Mouse (Mus musculus): ENCODE measurements around the gene 9430097D07Rik. TPM values are rescaled to one million over a fixed set of nuclear protein-coding genes. Genes with fewer than 3 reads are reported as not detected.

9430097D07Rik gene
- polyA plus RNA-seq, 1 experiment from 2014 or later, result 0.14 TPM

- H3K9me3 ChIP-seq (ENCODE audit: control insufficient read depth), result no peaks in the 10 kb centered on the region
- no peak overlapping the region for H3K9ac ChIP-seq (ENCODE audit: low read depth, low read length)
- no peak overlapping the region for H3K4me2 ChIP-seq (replicated peaks; ENCODE audit: low read depth)
- no peak overlapping the region for H3K27ac ChIP-seq (ENCODE audit: low read depth, low read length)
- H3K4me1 ChIP-seq (replicated peaks; ENCODE audit: control insufficient read depth, insufficient read depth, low read length), result 0 out of 2 replicates have a peak, but pooled peaks cover 8% of the 10 kb centered on the region
- ATAC-seq, result no peak
- WGBS, result 97% methylated on average over 4 of the region's 4 CpGs
- no peak overlapping the region for H3K4me3 ChIP-seq (ENCODE audit: low read depth, low read length)
- H3K27me3 ChIP-seq (replicated peaks; ENCODE audit: control insufficient read depth, insufficient read depth, low read length), result no peaks in the 10 kb centered on the region
- peak; percentile 58 for TF ChIP-seq CTCF (IDR thresholded peaks at IDR 0.05; ENCODE audit: low read depth)
- peaks cover 6% of the 10 kb centered on the region; the same call in 1 of the 2 replicates for H3K36me3 ChIP-seq (ENCODE audit: control insufficient read depth, insufficient read depth)
Measured at GRCm38 (mm10) chr2:32617601-32618000, 42.1 kb upstream of the 9430097D07Rik start.

DNA sequence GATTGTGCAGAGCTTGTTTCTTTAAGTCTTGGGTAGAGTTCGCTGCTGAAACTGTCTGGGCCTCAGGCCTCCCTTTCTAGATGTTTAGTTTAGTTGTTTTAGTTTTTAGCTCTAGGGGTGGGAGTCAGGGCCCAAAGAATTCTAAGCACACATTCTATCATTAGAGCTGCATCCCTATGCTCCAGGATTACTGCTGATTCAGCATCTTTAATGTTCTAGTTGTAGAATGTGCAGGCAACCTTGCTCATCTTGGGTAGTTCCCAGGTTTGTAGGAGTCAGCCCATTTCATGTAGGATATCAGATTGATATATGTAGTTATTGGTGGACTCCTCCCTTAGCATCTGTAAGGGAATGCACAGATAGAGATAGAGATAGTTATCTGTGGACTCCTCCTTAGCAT, 41.6 kb upstream of the 9430097D07Rik start:
- H3K9me3 ChIP-seq (ENCODE audit: control insufficient read depth), result no peaks in the 10 kb centered on the region
- no peak overlapping the region for H3K27ac ChIP-seq (ENCODE audit: low read depth, low read length)
- 97% methylated on average over 1 of the region's 1 CpGs for WGBS
- ATAC-seq, result no peak
- no peak for TF ChIP-seq CTCF (IDR thresholded peaks at IDR 0.05; ENCODE audit: low read depth)
- no peak overlapping the region for H3K9ac ChIP-seq (ENCODE audit: low read depth, low read length)
- H3K4me1 ChIP-seq (replicated peaks; ENCODE audit: control insufficient read depth, insufficient read depth, low read length), result 0 out of 2 replicates have a peak, but pooled peaks cover 8% of the 10 kb centered on the region
- peaks cover 6% of the 10 kb centered on the region; the same call in 1 of the 2 replicates for H3K36me3 ChIP-seq (ENCODE audit: control insufficient read depth, insufficient read depth)
- no peaks in the 10 kb centered on the region for H3K27me3 ChIP-seq (replicated peaks; ENCODE audit: control insufficient read depth, insufficient read depth, low read length)
- H3K4me2 ChIP-seq (replicated peaks; ENCODE audit: low read depth), result no peak overlapping the region
- H3K4me3 ChIP-seq (ENCODE audit: low read depth, low read length), result no peak overlapping the region

DNA sequence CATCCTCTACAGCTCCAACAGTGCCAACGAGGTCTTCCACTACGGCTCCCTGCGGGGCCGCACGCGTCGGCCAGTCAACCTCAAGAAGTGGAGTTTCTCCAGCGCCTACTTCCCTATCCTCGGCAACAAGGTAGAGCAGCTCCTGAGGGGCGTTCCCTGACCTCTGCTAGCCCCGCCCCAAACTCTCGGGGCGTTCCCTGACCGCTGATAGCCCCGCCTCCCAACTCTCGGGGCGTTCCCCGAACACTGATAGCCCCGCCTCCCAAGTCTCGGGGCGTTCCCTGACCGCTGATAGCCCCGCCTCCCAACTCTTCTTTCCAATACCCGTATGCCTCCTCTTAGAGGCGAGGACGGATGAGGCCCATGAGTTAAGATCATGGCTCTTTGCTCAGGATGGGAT, 36.8 kb upstream of the 9430097D07Rik start:
- no peak overlapping the region for H3K4me3 ChIP-seq (ENCODE audit: low read depth, low read length)
- H3K27ac ChIP-seq (ENCODE audit: low read depth, low read length), result no peak overlapping the region
- H3K4me2 ChIP-seq (replicated peaks; ENCODE audit: low read depth), result no peak overlapping the region
- 66% methylated on average over 26 of the region's 26 CpGs for WGBS
- H3K4me1 ChIP-seq (replicated peaks; ENCODE audit: control insufficient read depth, insufficient read depth, low read length), result peaks cover 6% of the 10 kb centered on the region; the same call in 1 of the 2 replicates
- H3K36me3 ChIP-seq (ENCODE audit: control insufficient read depth, insufficient read depth), result no peaks in the 10 kb centered on the region
- no peak for TF ChIP-seq CTCF (IDR thresholded peaks at IDR 0.05; ENCODE audit: low read depth)
- peaks cover 7% of the 10 kb centered on the region; the same call in 1 of the 2 replicates for H3K27me3 ChIP-seq (replicated peaks; ENCODE audit: control insufficient read depth, insufficient read depth, low read length)
- ATAC-seq, result peak; percentile 31; the same call in 1 of the 2 replicates
- no peak overlapping the region for H3K9ac ChIP-seq (ENCODE audit: low read depth, low read length)
- no peaks in the 10 kb centered on the region for H3K9me3 ChIP-seq (ENCODE audit: control insufficient read depth)

DNA sequence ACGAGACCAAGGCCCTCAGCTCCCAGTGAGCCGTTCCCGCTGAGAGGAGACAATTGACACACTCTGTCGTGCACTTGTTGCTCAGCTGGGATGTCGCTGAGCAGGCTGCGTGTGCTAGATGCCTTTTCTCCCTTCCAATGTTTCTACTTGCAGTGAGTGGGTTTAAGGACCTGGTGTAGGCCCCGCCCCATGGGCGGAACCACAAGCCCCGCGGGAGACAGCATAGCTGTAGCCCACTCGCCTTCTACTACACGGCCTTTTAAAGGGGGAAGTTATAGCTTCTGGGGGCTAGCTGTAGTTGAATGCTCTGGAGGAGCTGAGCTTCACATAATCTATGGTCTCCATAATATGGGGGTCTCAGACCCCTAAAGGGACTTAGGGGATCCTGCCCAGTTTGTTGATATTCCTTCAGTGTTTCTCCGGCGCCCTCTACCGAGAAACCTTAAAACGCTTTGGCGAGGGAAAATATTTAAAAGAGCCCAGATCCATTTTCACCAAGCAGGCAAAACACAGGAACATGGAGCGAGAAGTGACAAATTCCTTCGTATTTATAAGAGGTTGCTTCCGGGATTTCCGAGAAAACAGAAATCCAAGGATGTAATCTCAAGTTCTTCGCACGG, 35.2 kb upstream of the 9430097D07Rik start:
- H3K4me1 ChIP-seq (replicated peaks; ENCODE audit: control insufficient read depth, insufficient read depth, low read length), result peaks cover 6% of the 10 kb centered on the region; the same call in 1 of the 2 replicates
- 0 out of 2 replicates have a peak overlapping the region, but pooled peaks have one; percentile 22 for H3K9ac ChIP-seq (ENCODE audit: low read depth, low read length)
- peak; percentile 67 for TF ChIP-seq CTCF (IDR thresholded peaks at IDR 0.05; ENCODE audit: low read depth)
- H3K4me3 ChIP-seq (ENCODE audit: low read depth, low read length), result peak overlapping the region; percentile 27
- H3K27ac ChIP-seq (ENCODE audit: low read depth, low read length), result no peak overlapping the region; the same call in 1 of the 2 replicates
- peak overlapping the region; percentile 64 for H3K4me2 ChIP-seq (replicated peaks; ENCODE audit: low read depth)
- H3K36me3 ChIP-seq (ENCODE audit: control insufficient read depth, insufficient read depth), result no peaks in the 10 kb centered on the region
- ATAC-seq, result no peak
- no peaks in the 10 kb centered on the region for H3K9me3 ChIP-seq (ENCODE audit: control insufficient read depth)
- H3K27me3 ChIP-seq (replicated peaks; ENCODE audit: control insufficient read depth, insufficient read depth, low read length), result peaks cover 7% of the 10 kb centered on the region; the same call in 1 of the 2 replicates
- WGBS, result 12% methylated on average over 23 of the region's 23 CpGs

DNA sequence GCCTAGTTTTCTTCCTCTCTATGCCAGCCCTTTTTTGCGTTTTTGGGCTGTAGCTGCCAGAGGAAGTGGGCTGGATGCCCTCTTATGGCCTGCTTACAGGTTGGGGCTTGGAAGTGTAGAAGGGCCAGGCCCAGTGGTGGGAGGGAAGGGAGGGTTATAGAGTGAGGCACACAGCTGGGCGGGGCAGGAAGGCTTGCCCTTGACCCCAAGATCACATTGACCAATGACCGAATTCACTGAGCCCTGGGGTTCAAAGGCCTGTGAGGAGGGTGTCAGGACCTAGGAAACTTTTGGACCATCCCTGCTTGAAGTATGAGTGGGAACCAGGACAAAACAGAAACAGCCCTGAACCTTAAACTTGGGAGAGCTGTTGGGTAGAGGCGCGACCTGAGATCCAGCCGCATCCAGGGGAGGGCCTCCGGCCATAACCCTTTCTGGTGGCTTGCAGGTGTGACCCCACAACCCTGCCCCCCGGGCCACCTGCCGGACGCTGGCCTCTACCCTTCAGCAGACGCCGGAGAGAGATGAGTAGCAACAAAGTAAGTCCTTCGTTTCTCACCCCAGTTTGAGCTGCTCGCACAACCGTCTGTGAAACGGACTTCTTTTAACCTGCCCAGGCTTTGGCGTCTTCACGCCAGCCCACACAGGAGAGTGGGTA, 33.4 kb upstream of the 9430097D07Rik start:
- no peak for ATAC-seq
- no peak for TF ChIP-seq CTCF (IDR thresholded peaks at IDR 0.05; ENCODE audit: low read depth)

DNA sequence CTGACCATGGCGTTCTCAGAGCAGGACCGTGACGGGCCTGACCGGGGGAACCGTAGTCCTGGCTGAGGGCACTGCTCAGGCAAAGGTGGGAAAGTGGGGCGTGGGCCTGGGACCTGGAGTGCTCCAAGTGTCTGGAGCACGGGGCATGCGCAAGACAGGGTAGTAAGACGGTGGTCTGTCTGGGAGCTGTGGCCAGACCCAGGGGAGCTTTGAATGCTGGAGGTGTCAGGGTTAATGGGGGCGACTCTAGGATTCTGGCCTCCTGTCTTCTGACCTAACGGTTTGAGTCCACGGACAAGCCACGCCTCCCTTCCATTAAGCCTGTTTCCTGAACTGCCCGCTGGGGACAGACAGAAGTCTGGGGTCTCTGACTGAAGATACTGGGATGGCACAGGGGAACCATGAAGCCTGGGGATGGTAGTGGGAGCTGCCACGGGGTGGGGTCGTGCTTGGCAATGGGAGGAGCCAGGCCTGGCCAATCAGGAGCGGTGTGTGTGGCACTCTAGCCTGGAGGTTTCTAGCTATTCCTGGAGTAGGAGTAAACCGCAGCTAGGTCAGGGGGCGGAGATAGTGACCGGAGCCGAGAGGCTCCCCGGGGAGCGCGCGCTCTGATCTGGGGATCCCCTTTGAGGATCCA, 32.8 kb upstream of the 9430097D07Rik start:
- H3K27me3 ChIP-seq (replicated peaks; ENCODE audit: control insufficient read depth, insufficient read depth, low read length), result peaks cover 7% of the 10 kb centered on the region; the same call in 1 of the 2 replicates
- WGBS, result 11% methylated on average over 25 of the region's 25 CpGs
- no peaks in the 10 kb centered on the region for H3K9me3 ChIP-seq (ENCODE audit: control insufficient read depth)
- TF ChIP-seq CTCF (IDR thresholded peaks at IDR 0.05; ENCODE audit: low read depth), result peak; percentile 21; the same call in 1 of the 2 replicates
- peaks cover 6% of the 10 kb centered on the region; the same call in 1 of the 2 replicates for H3K4me1 ChIP-seq (replicated peaks; ENCODE audit: control insufficient read depth, insufficient read depth, low read length)
- H3K9ac ChIP-seq (ENCODE audit: low read depth, low read length), result no peak overlapping the region
- H3K36me3 ChIP-seq (ENCODE audit: control insufficient read depth, insufficient read depth), result no peaks in the 10 kb centered on the region
- peak overlapping the region; percentile 90 for H3K4me2 ChIP-seq (replicated peaks; ENCODE audit: low read depth)
- ATAC-seq, result 0 out of 2 replicates have a peak, but pooled peaks have one; percentile 6
- H3K27ac ChIP-seq (ENCODE audit: low read depth, low read length), result peak overlapping the region; percentile 28; the same call in 1 of the 2 replicates
- peak overlapping the region; percentile 65 for H3K4me3 ChIP-seq (ENCODE audit: low read depth, low read length)

More for the DNA sequence above, 33.4 kb upstream of the 9430097D07Rik start:
- H3K9ac ChIP-seq (ENCODE audit: low read depth, low read length), result no peak overlapping the region
- H3K4me1 ChIP-seq (replicated peaks; ENCODE audit: control insufficient read depth, insufficient read depth, low read length), result peaks cover 6% of the 10 kb centered on the region; the same call in 1 of the 2 replicates
- H3K36me3 ChIP-seq (ENCODE audit: control insufficient read depth, insufficient read depth), result no peaks in the 10 kb centered on the region
- peak overlapping the region; percentile 23; the same call in 1 of the 2 replicates for H3K27ac ChIP-seq (ENCODE audit: low read depth, low read length)
- H3K4me2 ChIP-seq (replicated peaks; ENCODE audit: low read depth), result peak overlapping the region; percentile 90
- H3K4me3 ChIP-seq (ENCODE audit: low read depth, low read length), result peak overlapping the region; percentile 65; the same call in 1 of the 2 replicates
- WGBS, result 62% methylated on average over 18 of the region's 18 CpGs
- H3K9me3 ChIP-seq (ENCODE audit: control insufficient read depth), result no peaks in the 10 kb centered on the region
- peaks cover 7% of the 10 kb centered on the region; the same call in 1 of the 2 replicates for H3K27me3 ChIP-seq (replicated peaks; ENCODE audit: control insufficient read depth, insufficient read depth, low read length)
